Mouse (Mus musculus): ENCODE results near the gene Rsf1. TPM values are rescaled to one million over a fixed set of nuclear protein-coding genes. Genes with fewer than 3 reads are reported as not detected.

The Rsf1 gene
- polyA plus RNA-seq, 1 experiment from 2014 or later: 20.7 TPM

DNA sequence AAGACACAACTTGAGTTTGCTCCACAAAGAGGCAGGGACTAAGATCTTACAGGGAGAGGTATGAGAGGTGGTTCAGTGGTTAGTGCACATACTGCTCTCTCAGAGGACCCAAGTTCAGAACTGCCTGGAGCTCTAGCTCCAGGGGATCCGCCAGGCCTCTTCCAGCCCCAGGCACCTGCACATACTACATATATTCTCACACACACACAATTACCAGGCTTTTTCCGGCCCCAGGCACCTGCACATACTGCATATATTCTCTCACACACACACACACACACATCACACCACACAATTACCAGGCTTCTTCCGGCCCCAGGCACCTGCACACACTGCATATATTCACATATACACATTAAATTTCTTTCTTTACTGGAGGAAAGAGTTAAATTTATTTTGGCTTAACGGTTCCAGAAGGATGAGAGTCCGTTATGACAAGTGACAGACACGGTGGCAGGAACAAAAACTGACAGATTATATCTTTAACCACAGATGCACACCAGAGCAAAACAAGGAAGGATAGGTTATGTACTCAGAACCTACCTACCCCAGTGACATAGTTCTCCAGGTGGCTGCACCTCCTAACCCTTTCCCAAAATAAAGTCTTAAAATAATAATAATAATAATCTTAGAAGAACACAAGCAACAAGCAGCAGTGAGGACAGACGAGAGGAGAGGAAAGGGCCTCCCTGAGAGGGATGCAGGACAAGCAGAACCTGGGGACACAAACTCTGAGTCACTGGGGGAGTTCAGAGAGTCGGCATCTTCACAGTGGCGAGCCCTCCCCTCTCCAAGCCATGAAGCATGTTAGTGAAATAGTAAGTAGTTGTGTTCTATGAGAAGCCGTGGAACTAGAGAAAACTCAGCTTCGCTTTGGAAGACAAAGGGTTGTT is 144.2 kb downstream of the Rsf1 start:
- no peak overlapping the region for H3K4me3 ChIP-seq (replicated peaks)
- H3K4me1 ChIP-seq: no peaks in the 10 kb centered on the region
- H3K9me3 ChIP-seq (replicated peaks): no peaks in the 10 kb centered on the region
- no peaks in the 10 kb centered on the region for H3K27me3 ChIP-seq
- H3K27ac ChIP-seq (replicated peaks): no peak overlapping the region
- no peak overlapping the region for H3K4me2 ChIP-seq (replicated peaks)
- ATAC-seq (ENCODE audit: insufficient number of reproducible peaks, low FRiP score, low TSS enrichment, low read depth): no peak
- H3K36me3 ChIP-seq: peaks cover 28% of the 10 kb centered on the region
- no peak overlapping the region for H3K9ac ChIP-seq
- WGBS: 83% methylated on average over 11 of the region's 11 CpGs

DNA sequence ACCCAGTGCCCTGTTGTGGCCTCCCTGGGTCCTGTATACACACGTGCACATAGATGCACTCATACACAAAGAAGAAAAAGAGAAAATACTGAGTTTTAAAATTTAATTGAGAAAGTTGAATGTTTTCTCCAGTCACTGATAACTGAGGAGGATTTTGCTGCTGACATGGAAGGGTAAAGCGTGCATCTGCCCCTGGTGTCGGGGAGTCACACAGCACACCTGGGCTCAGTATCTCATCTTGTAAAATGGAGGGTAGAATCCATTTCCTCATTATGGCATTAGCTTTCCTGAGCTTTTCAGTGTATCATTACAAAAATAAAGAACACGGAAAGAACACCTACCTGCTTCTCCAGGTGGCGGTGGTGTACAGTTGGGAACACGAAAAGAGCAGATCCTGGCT is 145.7 kb downstream of the Rsf1 start:
- no peaks in the 10 kb centered on the region for H3K9me3 ChIP-seq (replicated peaks)
- H3K36me3 ChIP-seq: peaks cover 14% of the 10 kb centered on the region; the same call in 1 of the 2 replicates
- WGBS: 95% methylated on average over 6 of the region's 6 CpGs
- no peak overlapping the region for H3K9ac ChIP-seq
- no peaks in the 10 kb centered on the region for H3K27me3 ChIP-seq
- H3K4me3 ChIP-seq (replicated peaks): no peak overlapping the region
- ATAC-seq (ENCODE audit: insufficient number of reproducible peaks, low FRiP score, low TSS enrichment, low read depth): no peak
- H3K4me1 ChIP-seq: no peaks in the 10 kb centered on the region
- H3K4me2 ChIP-seq (replicated peaks): no peak overlapping the region
- H3K27ac ChIP-seq (replicated peaks): no peak overlapping the region

DNA sequence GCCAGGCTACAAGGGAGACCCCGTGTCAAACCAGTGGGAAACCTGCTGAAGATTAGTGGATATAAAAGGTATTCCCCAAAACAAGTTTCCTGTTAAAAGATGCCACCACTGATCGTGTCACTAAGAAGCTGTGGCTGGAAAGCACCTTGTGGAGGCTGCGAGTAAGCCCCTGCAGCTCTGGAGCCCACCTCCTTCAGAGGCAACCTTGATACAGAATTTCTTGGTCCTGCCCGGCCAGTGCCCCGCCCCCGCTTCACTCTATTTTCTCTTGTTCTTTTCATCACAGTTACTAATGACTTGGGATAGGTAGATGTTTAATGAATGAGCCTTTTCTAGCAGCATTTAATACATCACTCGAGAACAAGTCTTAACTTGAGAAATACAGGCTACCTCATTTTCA is 146.4 kb downstream of the Rsf1 start:
- no peak overlapping the region for H3K9ac ChIP-seq
- no peaks in the 10 kb centered on the region for H3K9me3 ChIP-seq (replicated peaks)
- ATAC-seq (ENCODE audit: insufficient number of reproducible peaks, low FRiP score, low TSS enrichment, low read depth): no peak
- H3K4me2 ChIP-seq (replicated peaks): no peak overlapping the region
- peaks cover 8% of the 10 kb centered on the region; the same call in 1 of the 2 replicates for H3K36me3 ChIP-seq
- H3K4me1 ChIP-seq: no peaks in the 10 kb centered on the region
- H3K27me3 ChIP-seq: no peaks in the 10 kb centered on the region
- H3K27ac ChIP-seq (replicated peaks): no peak overlapping the region
- no peak overlapping the region for H3K4me3 ChIP-seq (replicated peaks)
- WGBS: 85% methylated on average over 7 of the region's 7 CpGs

DNA sequence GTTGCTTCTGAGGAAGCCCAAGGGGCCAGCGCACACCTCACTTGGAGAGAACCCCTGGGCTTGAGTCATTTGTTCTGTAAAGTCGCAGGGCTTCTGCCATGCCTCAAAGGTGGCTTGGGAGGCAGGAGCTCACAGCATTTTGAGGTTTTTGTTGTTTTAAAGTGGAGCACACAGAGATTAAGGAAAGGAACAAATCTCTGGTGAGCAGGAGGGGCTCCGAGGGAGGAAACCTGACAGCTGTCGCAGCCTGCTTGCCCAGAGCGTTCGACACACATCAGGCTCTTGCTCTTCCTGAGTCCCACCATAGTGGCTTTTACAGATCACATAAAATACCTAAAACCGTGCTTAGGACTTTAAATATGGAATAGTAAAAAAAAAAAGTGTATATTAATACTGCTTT is 147.1 kb downstream of the Rsf1 start:
- Histone ChIP-seq H3K9me3 (replicated peaks) (no peaks in the 10 kb centered on the region), H3K4me3 (replicated peaks) (no peak overlapping the region), H3K36me3 (peaks cover 7% of the 10 kb centered on the region; the same call in 1 of the 2 replicates), H3K4me1 (no peaks in the 10 kb centered on the region), H3K27me3 (no peaks in the 10 kb centered on the region), H3K9ac (no peak overlapping the region), H3K4me2 (replicated peaks) (no peak overlapping the region), H3K27ac (replicated peaks) (no peak overlapping the region)
- no peak for ATAC-seq (ENCODE audit: insufficient number of reproducible peaks, low FRiP score, low TSS enrichment, low read depth)
- WGBS: 70% methylated on average over 7 of the region's 7 CpGs

DNA sequence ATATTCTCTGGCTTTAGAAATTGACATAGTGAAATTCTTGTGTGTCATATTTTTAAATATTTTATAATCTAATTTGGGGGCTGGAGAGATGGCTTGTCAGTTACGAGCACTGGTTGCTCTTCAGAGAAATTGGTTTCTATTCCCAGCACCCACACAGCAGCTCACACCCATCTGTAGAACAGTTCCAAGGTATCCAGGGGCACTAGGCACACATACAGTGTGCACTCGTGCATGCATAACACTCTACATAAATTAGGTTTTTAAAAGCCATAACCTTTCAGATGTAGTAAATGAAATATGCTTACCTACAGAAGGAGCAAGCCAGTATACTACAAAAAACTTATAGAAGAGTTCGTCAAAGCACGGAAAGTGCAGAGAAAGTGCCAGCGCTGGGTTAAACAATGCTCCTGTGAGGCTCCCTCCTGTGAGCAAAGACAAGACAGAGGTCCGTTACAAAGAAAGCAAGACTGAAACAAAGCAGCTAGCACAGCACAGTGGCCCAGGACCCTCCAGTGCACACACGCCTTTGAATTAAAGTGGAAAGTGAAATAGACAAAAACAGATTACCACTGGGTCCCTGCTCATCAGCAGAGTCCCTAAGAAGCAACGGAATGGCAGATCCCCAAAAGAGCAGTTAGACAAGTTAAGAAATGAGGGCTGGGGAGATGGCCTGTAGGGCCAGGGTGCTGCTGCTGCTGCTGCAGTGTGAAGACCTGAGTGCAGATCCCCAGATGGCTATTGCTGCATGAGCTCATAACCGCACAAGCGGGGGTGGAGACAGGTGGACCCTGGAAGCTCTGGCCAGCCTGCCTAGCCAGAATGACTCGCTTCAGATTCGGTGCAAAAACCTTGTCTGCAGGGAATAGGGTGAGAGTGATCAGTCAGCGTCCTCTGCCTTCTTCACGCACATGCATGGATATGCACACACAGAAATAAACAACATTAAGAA is 149.3 kb downstream of the Rsf1 start:
- ATAC-seq (ENCODE audit: insufficient number of reproducible peaks, low FRiP score, low TSS enrichment, low read depth): no peak
- Histone ChIP-seq H3K4me2 (replicated peaks) (no peak overlapping the region), H3K36me3 (0 out of 2 replicates have a peak, but pooled peaks cover 7% of the 10 kb centered on the region), H3K4me1 (no peaks in the 10 kb centered on the region), H3K9me3 (replicated peaks) (no peaks in the 10 kb centered on the region), H3K4me3 (replicated peaks) (no peak overlapping the region), H3K9ac (no peak overlapping the region), H3K27ac (replicated peaks) (no peak overlapping the region), H3K27me3 (no peaks in the 10 kb centered on the region)
- 64% methylated on average over 14 of the region's 14 CpGs for WGBS

DNA sequence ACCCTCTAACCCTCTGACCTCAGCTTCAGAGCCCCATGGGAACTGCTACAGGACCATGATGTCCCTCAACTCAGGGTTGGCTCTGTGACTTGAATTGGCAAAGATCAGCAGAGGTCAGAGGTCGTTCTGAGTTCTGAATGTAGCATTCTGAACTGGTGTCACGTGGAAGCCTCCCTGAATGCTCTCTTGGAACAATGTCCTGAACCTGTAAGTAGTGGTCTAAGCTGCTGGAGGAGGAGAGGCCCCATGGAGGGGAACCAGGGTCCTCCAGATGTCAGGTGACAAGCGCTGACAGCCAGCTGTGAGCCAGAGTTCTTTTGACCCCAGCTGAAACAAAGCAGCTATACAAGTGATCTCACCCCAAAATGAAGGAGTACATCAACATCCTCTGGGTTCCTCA is 150.7 kb downstream of the Rsf1 start:
- Histone ChIP-seq H3K4me1 (no peaks in the 10 kb centered on the region), H3K4me2 (replicated peaks) (no peak overlapping the region), H3K9me3 (replicated peaks) (no peaks in the 10 kb centered on the region), H3K36me3 (0 out of 2 replicates have a peak, but pooled peaks cover 3% of the 10 kb centered on the region), H3K27ac (replicated peaks) (no peak overlapping the region), H3K4me3 (replicated peaks) (no peak overlapping the region), H3K9ac (no peak overlapping the region), H3K27me3 (no peaks in the 10 kb centered on the region)
- 60% methylated on average over 3 of the region's 3 CpGs for WGBS
- ATAC-seq (ENCODE audit: insufficient number of reproducible peaks, low FRiP score, low TSS enrichment, low read depth): no peak

DNA sequence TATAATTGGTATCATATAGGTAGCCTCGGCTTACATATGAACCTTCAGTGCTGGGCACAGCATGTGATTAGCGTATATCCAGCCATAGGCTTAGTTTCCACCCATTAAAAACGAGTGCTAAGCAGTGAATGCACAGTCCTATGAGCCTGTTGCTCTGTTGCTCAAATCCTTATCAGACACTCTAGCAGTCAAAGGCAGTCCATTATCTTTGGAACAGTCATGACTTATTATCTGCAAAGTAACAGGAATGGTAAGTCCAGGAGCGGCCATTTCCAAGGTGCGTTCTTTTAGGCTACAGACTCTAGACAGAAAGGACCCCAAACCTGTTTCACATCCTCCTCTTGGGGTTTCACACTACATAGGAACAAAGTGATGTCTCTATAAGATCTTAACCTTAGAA is 153.9 kb downstream of the Rsf1 start:
- Histone ChIP-seq H3K36me3 (no peaks in the 10 kb centered on the region), H3K4me2 (replicated peaks) (no peak overlapping the region), H3K4me1 (peaks cover 8% of the 10 kb centered on the region; the same call in 1 of the 2 replicates), H3K4me3 (replicated peaks) (no peak overlapping the region), H3K9ac (no peak overlapping the region), H3K27ac (replicated peaks) (no peak overlapping the region), H3K27me3 (peaks cover 7% of the 10 kb centered on the region; the same call in 1 of the 2 replicates), H3K9me3 (replicated peaks) (no peaks in the 10 kb centered on the region)
- no peak for ATAC-seq (ENCODE audit: insufficient number of reproducible peaks, low FRiP score, low TSS enrichment, low read depth)
- WGBS: 86% methylated on average over 5 of the region's 5 CpGs

DNA sequence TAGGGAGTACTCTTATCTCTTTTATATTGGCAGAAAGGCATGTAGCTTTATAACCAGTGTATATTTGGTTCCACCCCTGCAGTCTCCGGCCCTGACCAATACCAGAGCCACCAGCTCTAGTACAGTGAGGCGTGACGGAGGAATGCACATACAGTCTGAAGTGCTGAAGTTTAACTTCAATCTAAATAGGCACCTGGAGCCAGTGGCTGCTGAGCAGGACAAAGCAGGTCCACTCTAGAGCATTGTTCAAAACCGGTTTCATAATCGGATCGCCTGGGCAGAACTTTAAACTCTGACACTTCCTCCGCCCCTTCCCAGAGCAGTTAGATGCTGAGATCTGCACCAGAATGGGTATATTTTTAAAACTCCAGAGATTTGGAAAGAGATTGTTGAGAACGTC is 155.3 kb downstream of the Rsf1 start:
- no peak for ATAC-seq (ENCODE audit: insufficient number of reproducible peaks, low FRiP score, low TSS enrichment, low read depth)
- H3K4me2 ChIP-seq (replicated peaks): no peak overlapping the region
- H3K36me3 ChIP-seq: no peaks in the 10 kb centered on the region
- no peak overlapping the region for H3K9ac ChIP-seq
- H3K4me1 ChIP-seq: peaks cover 8% of the 10 kb centered on the region; the same call in 1 of the 2 replicates
- H3K4me3 ChIP-seq (replicated peaks): no peak overlapping the region
- no peak overlapping the region for H3K27ac ChIP-seq (replicated peaks)
- no peaks in the 10 kb centered on the region for H3K9me3 ChIP-seq (replicated peaks)
- WGBS: 83% methylated on average over 8 of the region's 8 CpGs
- peaks cover 7% of the 10 kb centered on the region; the same call in 1 of the 2 replicates for H3K27me3 ChIP-seq

DNA sequence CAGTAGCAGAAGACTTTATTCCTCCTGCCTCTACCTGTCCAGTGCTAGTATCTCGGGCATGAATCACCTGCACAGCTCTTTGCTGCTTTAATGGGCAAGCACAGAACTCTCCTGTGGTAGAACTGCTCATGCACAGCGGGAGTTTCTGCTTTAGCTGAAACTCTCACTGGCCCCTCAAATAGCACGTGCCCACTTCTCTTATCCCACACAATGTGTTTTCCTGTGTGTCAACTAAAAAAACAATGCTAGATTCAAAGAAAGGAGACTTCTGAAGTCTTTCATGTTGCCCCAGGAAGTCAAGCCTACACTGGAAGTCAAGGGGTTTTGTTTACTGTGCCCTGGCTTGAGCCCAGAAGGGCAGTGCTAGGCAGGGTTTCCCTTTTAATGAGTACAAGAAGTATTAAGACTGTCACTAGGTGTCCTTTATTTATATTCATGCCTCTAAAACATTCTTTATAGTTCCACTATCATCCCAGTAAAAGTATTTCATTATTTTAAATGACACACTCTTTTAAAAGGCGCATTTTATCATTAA is 156.3 kb downstream of the Rsf1 start:
- H3K9ac ChIP-seq: no peak overlapping the region
- H3K27me3 ChIP-seq: peaks cover 7% of the 10 kb centered on the region; the same call in 1 of the 2 replicates
- H3K9me3 ChIP-seq (replicated peaks): no peaks in the 10 kb centered on the region
- no peak overlapping the region for H3K4me2 ChIP-seq (replicated peaks)
- no peak for ATAC-seq (ENCODE audit: insufficient number of reproducible peaks, low FRiP score, low TSS enrichment, low read depth)
- peaks cover 8% of the 10 kb centered on the region; the same call in 1 of the 2 replicates for H3K4me1 ChIP-seq
- H3K36me3 ChIP-seq: no peaks in the 10 kb centered on the region
- no peak overlapping the region for H3K4me3 ChIP-seq (replicated peaks)
- WGBS: 47% methylated on average over 4 of the region's 4 CpGs
- H3K27ac ChIP-seq (replicated peaks): no peak overlapping the region

DNA sequence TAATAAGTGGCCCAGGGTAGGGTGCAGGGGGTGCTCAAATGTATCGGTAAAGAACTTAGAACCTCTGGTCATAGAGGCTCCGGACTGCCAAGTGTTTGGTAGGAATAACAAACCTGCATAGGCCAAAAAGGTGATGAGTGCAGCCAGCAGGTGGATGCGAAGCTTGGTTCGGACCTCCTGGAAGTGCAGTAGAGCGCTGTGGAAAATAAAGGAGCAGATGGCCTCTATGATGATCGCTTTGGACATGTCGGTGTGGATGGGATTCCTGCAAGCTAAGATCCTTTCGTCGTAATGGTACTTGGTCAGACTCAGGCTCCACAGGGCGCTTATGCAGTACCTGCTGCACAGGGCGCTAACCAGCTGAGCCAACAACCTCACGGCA is 157.6 kb downstream of the Rsf1 start:
- Histone ChIP-seq H3K9me3 (replicated peaks) (no peaks in the 10 kb centered on the region), H3K4me2 (replicated peaks) (peak overlapping the region; percentile 83), H3K4me3 (replicated peaks) (peak overlapping the region; percentile 64), H3K27me3 (peaks cover 7% of the 10 kb centered on the region; the same call in 1 of the 2 replicates), H3K27ac (replicated peaks) (no peak overlapping the region), H3K36me3 (no peaks in the 10 kb centered on the region), H3K4me1 (peaks cover 8% of the 10 kb centered on the region; the same call in 1 of the 2 replicates), H3K9ac (peak overlapping the region; percentile 40)
- 7% methylated on average over 12 of the region's 12 CpGs for WGBS
- no peak for ATAC-seq (ENCODE audit: insufficient number of reproducible peaks, low FRiP score, low TSS enrichment, low read depth)
